Mouse (Mus musculus): ENCODE data around the gene Cpsf4l.
A peak's percentile ranks its signal among the peaks of the same experiment; 100 is the strongest.

The Cpsf4l gene

GRCm38 (mm10) chr11:113709731-113710256 lies at the start of gene Cpsf4l:
Gene Cpsf4l, minus strand, starts transcription at chr11:113710017.
- no peak for DNase-seq

- no peak for DNase-seq
These were observed 49.0 kb upstream of the Cpsf4l start for GRCm38 (mm10) chr11:113758851-113759250.

- DNase-seq, result no peak
These were observed 46.8 kb upstream of the Cpsf4l start for GRCm38 (mm10) chr11:113756578-113756977.

- no peak for DNase-seq
These were observed 46.1 kb upstream of the Cpsf4l start for GRCm38 (mm10) chr11:113755878-113756277.

GRCm38 (mm10) chr11:113754845-113755244 lies 45.0 kb upstream of the Cpsf4l start:
- DNase-seq, result no peak

- DNase-seq, result no peak
These were observed 43.0 kb upstream of the Cpsf4l start for GRCm38 (mm10) chr11:113752685-113753430.

GRCm38 (mm10) chr11:113752158-113752661 lies 42.4 kb upstream of the Cpsf4l start:
- no peak for DNase-seq

- DNase-seq, result peak; percentile 82
These were observed 41.8 kb upstream of the Cpsf4l start, which contains the start of gene Cdc42ep4 for GRCm38 (mm10) chr11:113751484-113752084. Gene Cdc42ep4, minus strand, starts transcription at chr11:113751881.

GRCm38 (mm10) chr11:113750571-113751483 lies 41.0 kb upstream of the Cpsf4l start:
- peak; percentile 56 for DNase-seq

GRCm38 (mm10) chr11:113749749-113750351 lies 40.0 kb upstream of the Cpsf4l start:
- peak; percentile 41 for DNase-seq

GRCm38 (mm10) chr11:113748797-113749521 lies 39.1 kb upstream of the Cpsf4l start:
- peak; percentile 53 for DNase-seq

GRCm38 (mm10) chr11:113747725-113748380 lies 38.0 kb upstream of the Cpsf4l start:
- no peak for DNase-seq

GRCm38 (mm10) chr11:113747056-113747455 lies 37.2 kb upstream of the Cpsf4l start:
- DNase-seq, result no peak

- no peak for DNase-seq
These were observed 36.1 kb upstream of the Cpsf4l start for GRCm38 (mm10) chr11:113745961-113746360.

GRCm38 (mm10) chr11:113742998-113743397 lies 33.2 kb upstream of the Cpsf4l start:
- DNase-seq, result no peak

- no peak for DNase-seq
These were observed 30.3 kb upstream of the Cpsf4l start for GRCm38 (mm10) chr11:113740100-113740499.

- no peak for DNase-seq
These were observed 29.4 kb upstream of the Cpsf4l start for GRCm38 (mm10) chr11:113739213-113739612.

GRCm38 (mm10) chr11:113737912-113738311 lies 28.1 kb upstream of the Cpsf4l start:
- no peak for DNase-seq

- no peak for DNase-seq
These were observed 27.7 kb upstream of the Cpsf4l start for GRCm38 (mm10) chr11:113737553-113737854.

GRCm38 (mm10) chr11:113736848-113737552 lies 27.2 kb upstream of the Cpsf4l start:
- DNase-seq, result no peak

GRCm38 (mm10) chr11:113735151-113735550 lies 25.3 kb upstream of the Cpsf4l start:
- no peak for DNase-seq

All from layer of hippocampus, adult 9-11 months (tissue).